Mouse (Mus musculus): Measurements from ENCODE around the gene Gm11639.
"Not testable (repeated sequence)": the region's sequence is repeated elsewhere in the genome, so short reads cannot be mapped to it uniquely, and the experiment has no call there.

DNA sequence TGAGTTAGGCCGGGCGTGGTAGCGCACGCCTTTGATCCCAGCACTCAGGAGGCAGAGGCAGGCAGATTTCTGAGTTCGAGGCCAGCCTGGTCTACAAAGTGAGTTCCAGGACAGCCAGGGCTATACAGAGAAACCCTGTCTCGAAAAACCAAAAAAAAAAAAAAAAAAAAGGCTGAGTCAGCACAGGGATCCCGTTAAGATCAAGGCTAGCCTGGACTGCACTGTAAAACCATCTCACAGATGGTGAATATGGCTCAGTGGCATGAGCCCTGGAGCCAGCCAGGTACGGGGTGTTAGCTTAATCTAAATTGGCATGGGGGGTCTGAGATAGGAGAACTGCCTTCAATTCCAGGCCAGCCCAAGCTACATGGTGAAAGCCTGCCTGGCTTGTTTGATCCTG is 455.0 kb downstream of the Gm11639 start:
- not testable (repeated sequence) for TF ChIP-seq CTCF (IDR thresholded peaks at IDR 0.05; ENCODE audit: low read depth, low read length); EP300 (IDR thresholded peaks at IDR 0.05; ENCODE audit: insufficient read depth, low read depth, low read length)
